Mouse (Mus musculus) mammary gland, adult 2 months (tissue): ENCODE measurements around the gene 1700049E17Rik2. TPM values are rescaled to one million over a fixed set of nuclear protein-coding genes. Genes with fewer than 3 reads are reported as not detected.

Experiments
- polyA plus RNA-seq: library from polyadenylated mRNA; depleted of rRNA; stranded (reverse); fragments of >200 nt; gene quantifications from 2 replicates; pipeline ENCODE4 v1.2.3, GENCODE M21; 2012; ENCODE audit warnings: low replicate concordance; rRNA removed

Gene 1700049E17Rik2
- polyA plus RNA-seq = not detected in 2 replicates

DNA sequence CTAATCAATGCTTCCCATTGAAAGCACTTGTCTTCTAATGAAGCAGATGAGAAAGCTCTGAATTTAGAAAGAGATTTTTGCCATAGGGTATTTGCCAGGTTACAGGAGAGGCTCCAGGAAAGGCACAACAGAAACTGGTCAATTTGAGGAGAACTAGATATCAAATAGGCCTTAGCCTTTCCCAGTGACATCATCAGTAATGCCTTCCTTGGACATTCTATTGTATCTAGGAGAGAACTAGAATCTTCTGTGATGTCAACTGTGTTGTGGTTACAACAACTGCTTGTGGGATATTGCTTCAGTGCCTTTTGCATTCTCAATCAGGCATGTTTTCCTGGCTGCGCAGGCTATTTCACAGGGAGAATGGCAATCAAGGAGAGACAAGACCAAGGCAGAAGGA, at the start of gene 1700049E17Rik2:
1700049E17Rik2 (plus strand) TSS at position 301 of the 400 bp plus-strand sequence.

DNA sequence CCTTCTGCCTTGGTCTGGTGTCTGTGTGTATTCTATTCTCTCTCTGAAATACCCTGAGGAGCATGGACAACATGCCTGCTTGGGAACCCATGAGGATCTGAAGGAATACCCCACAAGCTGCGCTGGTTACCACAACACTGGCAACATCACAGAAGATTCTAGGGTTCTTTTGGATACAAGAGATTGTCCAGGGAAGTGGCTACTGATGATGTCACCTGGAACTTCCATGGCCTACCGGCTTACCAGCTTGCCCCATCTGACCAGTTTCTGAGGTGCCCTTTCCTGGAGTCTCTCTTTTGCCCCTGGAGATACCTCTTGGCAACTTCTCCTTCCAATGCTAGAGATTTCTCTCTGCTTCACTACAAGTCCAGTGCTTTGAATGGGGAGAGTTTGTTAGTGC, 17.5 kb upstream of the 1700049E17Rik2 start, which contains the start of gene Gm7970:
Gm7970 (minus strand) TSS at position 101 of the 400 bp plus-strand sequence.

DNA sequence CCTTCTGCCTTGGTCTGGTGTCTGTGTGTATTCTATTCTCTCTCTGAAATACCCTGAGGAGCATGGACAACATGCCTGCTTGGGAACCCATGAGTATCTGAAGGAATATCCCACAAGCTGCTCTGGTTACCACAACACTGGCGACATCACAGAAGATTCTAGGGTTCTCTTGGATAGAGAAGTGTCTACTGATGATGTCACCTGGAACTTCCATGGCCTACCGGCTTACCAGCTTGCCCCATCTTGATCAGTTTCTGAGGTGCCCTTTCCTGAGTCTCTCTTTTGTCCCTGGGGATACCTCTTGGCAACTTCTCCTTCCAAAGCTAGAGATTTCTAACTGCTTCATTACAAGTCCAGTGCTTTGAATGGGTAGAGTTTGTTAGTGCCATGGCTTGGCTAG, 51.5 kb downstream of the 1700049E17Rik2 start, which contains the start of gene Gm3072:
Gm3072 (minus strand) TSS at position 101 of the 400 bp plus-strand sequence.

Other genes starting within 250 kb of the 1700049E17Rik2 start
- gene Gm5798, start 224.6 kb upstream of the 1700049E17Rik2 start, polyA plus RNA-seq = not detected in 2 replicates
- gene Gm7945, start 186.8 kb upstream of the 1700049E17Rik2 start, polyA plus RNA-seq = not detected in 2 replicates
- not detected in 2 replicates for gene Gm6482, start 164.9 kb upstream of the 1700049E17Rik2 start, polyA plus RNA-seq
- gene Gm7954, start 119.7 kb upstream of the 1700049E17Rik2 start, polyA plus RNA-seq = not detected in 2 replicates
- not detected in 2 replicates for gene Gm3486, start 83.7 kb upstream of the 1700049E17Rik2 start, polyA plus RNA-seq
- gene Gm7970, start 17.6 kb upstream of the 1700049E17Rik2 start, polyA plus RNA-seq = not detected in 2 replicates
- not detected in 2 replicates for gene Gm3072, start 51.4 kb downstream of the 1700049E17Rik2 start, polyA plus RNA-seq
- gene Gm3676, start 73.3 kb downstream of the 1700049E17Rik2 start, polyA plus RNA-seq = not detected in 2 replicates
- not detected in 2 replicates for gene Gm8068, start 128.7 kb downstream of the 1700049E17Rik2 start, polyA plus RNA-seq
- not detected in 2 replicates for gene Gm7929, start 177.4 kb downstream of the 1700049E17Rik2 start, polyA plus RNA-seq
- gene Gm47189, start 199.2 kb downstream of the 1700049E17Rik2 start, polyA plus RNA-seq = not detected in 2 replicates